Mouse (Mus musculus) midbrain, postnatal 0 days (tissue): Measurements from ENCODE around the gene Htr5b. TPM values are rescaled to one million over a fixed set of nuclear protein-coding genes. Genes with fewer than 3 reads are reported as not detected.
A peak's percentile ranks its signal among the peaks of the same experiment; 100 is the strongest.

Experiments used
- ATAC-seq: fragments of 200-750 bp; cut with Nextera tagmentation; 2 replicates; pipeline ENCODE4 v1.8.0; 2017; ENCODE audit warnings: moderate number of reproducible peaks, mild to moderate bottlenecking, moderate TSS enrichment, moderate library complexity; ENCODE audit not compliant: low FRiP score
- DNase-seq: peaks from one replicate; pipeline ENCODE4 v3.0.0-alpha.2; 2015; ENCODE audit warnings: low spot score
- H3K27ac ChIP-seq: fragments of 300-500 bp; sonication (generic); 2 replicates; pipeline ENCODE4 v1.5.1; 2014; ENCODE audit warnings: low read depth, mild to moderate bottlenecking, low read length, mixed read lengths
- H3K27me3 ChIP-seq: fragments of 300-500 bp; sonication (generic); 2 replicates; pipeline ENCODE4 v1.6.1; 2014; ENCODE audit warnings: low read length, control low read depth, mixed read lengths; ENCODE audit not compliant: insufficient read depth
- H3K36me3 ChIP-seq: fragments of 300-500 bp; sonication (generic); 2 replicates; pipeline ENCODE4 v1.6.1; 2014; ENCODE audit warnings: low read length, control low read depth, mixed read lengths; ENCODE audit not compliant: insufficient read depth
- H3K4me1 ChIP-seq: fragments of 300-500 bp; sonication (generic); 2 replicates; pipeline ENCODE4 v1.6.1; 2014; ENCODE audit warnings: mild to moderate bottlenecking, control low read depth, antibody characterized with exemption, low read length, mixed read lengths; ENCODE audit not compliant: insufficient read depth
- H3K4me2 ChIP-seq: fragments of 300-500 bp; sonication (generic); 2 replicates; pipeline ENCODE4 v1.6.1; 2014; ENCODE audit warnings: low read depth, mild to moderate bottlenecking, low read length, mixed read lengths; ENCODE audit not compliant: poor library complexity, severe bottlenecking
- H3K4me3 ChIP-seq: fragments of 300-500 bp; sonication (generic); 2 replicates; pipeline ENCODE4 v1.5.1; 2014; ENCODE audit warnings: low read depth, mild to moderate bottlenecking, low read length, moderate library complexity
- H3K9ac ChIP-seq: fragments of 300-500 bp; sonication (generic); replicated peaks from 2 replicates; pipeline ENCODE4 v1.6.1; 2014; ENCODE audit warnings: mild to moderate bottlenecking, low read length, moderate library complexity, mixed read lengths; ENCODE audit not compliant: poor library complexity, severe bottlenecking
- H3K9me3 ChIP-seq: fragments of 300-500 bp; sonication (generic); 2 replicates; pipeline ENCODE4 v1.6.1; 2016; ENCODE audit warnings: low read length, control low read depth
- CTCF ChIP-seq: IDR thresholded peaks from 2 replicates; pipeline ENCODE4 v1.5.1; 2016; ENCODE audit warnings: antibody characterized with exemption, mild to moderate bottlenecking
- WGBS: fragments of 180-500 bp; shearing (Covaris S2); extraction: QIAGEN DNeasy Blood & Tissue Kit; methylation state at CpG from one replicate; pipeline ENCODE4 v1.1.7; 2014; 5-methylcytosine and 5-hydroxymethylcytosine counted together
- polyA plus RNA-seq: library from polyadenylated mRNA; unstranded; fragments of >200 nt; fragmentation: Nextera tagmentation; extraction: Ambion mirVana; gene quantifications from 2 replicates; pipeline ENCODE4 v1.2.1, GENCODE M21; 2015
- total RNA-seq: library from RNA; depleted of rRNA; stranded (reverse); fragments of >200 nt; gene quantifications from 2 replicates; pipeline ENCODE4 v1.2.3, GENCODE M21; 2014; rRNA removed

Htr5b gene
- total and polyA plus RNA-seq, 2 experiments from 2014 or later: 2.7 to 3.1 TPM

DNA sequence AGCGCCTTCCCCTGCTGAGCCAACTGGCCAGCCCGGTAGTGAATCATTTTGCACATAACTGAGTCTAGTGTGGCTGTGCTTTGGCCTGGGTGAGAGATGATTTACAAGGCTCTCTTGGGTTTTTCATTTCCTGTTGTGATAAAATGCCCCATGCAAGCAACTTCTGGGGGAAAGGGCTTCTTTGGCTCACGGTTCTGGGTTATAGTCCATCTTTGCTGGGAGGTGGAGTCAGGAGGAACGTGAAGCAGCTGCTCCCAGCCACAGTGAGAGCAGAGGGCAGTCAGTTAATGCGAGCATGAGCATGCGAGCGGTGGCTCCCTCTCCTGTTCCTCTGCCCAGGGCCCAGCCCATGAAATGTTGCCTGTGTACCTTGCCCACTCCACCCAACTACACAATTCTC, 64.5 kb downstream of the Htr5b start:
- Histone ChIP-seq H3K9ac (no peak overlapping the region), H3K9me3 (no peaks in the 10 kb centered on the region), H3K4me2 (no peak overlapping the region), H3K27ac (no peak overlapping the region), H3K27me3 (no peaks in the 10 kb centered on the region), H3K4me3 (no peak overlapping the region), H3K4me1 (no peaks in the 10 kb centered on the region), H3K36me3 (peaks cover 44% of the 10 kb centered on the region)
- no peak for DNase-seq
- 87% methylated on average over 7 of the region's 7 CpGs for WGBS
- no peak for ATAC-seq
- no peak for TF ChIP-seq CTCF

GRCm38 (mm10) chr1:121462643-121463042, 65.6 kb downstream of the Htr5b start:
- Histone ChIP-seq H3K4me1 (no peaks in the 10 kb centered on the region), H3K36me3 (peaks cover 42% of the 10 kb centered on the region), H3K27ac (no peak overlapping the region), H3K4me2 (no peak overlapping the region), H3K9ac (no peak overlapping the region), H3K9me3 (no peaks in the 10 kb centered on the region), H3K27me3 (no peaks in the 10 kb centered on the region), H3K4me3 (no peak overlapping the region)
- WGBS: 73% methylated on average over 1 of the region's 1 CpGs
- DNase-seq: no peak
- no peak for TF ChIP-seq CTCF
- ATAC-seq: no peak

DNA sequence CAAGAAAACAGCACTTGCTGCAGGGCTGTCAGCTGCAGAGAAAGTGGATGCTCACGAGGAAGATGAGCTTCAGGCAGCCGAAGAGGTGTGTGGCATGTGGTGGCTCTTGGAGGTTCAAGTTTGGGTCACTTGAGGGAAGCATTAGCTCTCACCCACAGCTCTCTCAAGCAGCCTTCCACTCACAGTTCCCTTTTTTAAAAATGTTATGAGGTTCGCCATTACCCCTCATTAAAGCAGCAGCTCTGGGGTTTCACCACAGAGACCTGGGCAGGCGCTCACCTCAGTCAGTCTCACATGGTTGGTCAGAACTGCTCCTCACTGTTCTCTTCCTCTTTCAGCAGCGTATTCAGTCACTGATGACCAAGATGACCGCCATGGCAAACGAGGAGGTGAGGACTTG, 66.4 kb downstream of the Htr5b start:
- H3K9ac ChIP-seq: no peak overlapping the region
- WGBS: 91% methylated on average over 7 of the region's 7 CpGs
- no peak for TF ChIP-seq CTCF
- no peaks in the 10 kb centered on the region for H3K9me3 ChIP-seq
- DNase-seq: no peak
- H3K36me3 ChIP-seq: peaks cover 41% of the 10 kb centered on the region
- H3K4me1 ChIP-seq: no peaks in the 10 kb centered on the region
- no peaks in the 10 kb centered on the region for H3K27me3 ChIP-seq
- no peak overlapping the region for H3K27ac ChIP-seq
- no peak for ATAC-seq
- no peak overlapping the region for H3K4me2 ChIP-seq
- no peak overlapping the region for H3K4me3 ChIP-seq

DNA sequence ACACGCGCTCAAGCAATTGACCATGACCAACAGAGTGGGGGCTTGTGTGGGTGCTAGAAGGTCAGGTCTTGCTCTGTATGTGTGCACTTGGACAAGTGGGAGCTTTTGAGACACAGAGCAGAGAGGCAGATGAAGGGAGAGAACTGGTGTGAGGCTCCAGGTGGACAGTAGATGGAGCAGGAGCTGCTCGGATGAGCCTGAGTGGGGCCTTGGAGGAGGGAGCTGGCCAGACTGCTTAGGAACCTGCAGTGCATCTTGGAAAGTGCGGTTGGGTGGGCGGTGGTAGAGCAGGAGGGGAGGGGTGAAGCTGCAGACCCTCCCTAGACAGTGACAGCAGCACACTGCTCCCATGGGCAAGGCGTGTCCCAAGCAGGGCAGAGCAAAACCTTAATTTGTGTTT, 68.2 kb downstream of the Htr5b start:
- no peak overlapping the region for H3K9ac ChIP-seq
- ATAC-seq (no peak), DNase-seq (peak; percentile 43)
- peak; percentile 61 for TF ChIP-seq CTCF
- WGBS: 78% methylated on average over 6 of the region's 6 CpGs
- no peaks in the 10 kb centered on the region for H3K27me3 ChIP-seq
- peaks cover 41% of the 10 kb centered on the region for H3K36me3 ChIP-seq
- H3K27ac ChIP-seq: no peak overlapping the region
- no peak overlapping the region for H3K4me2 ChIP-seq
- H3K4me3 ChIP-seq: no peak overlapping the region
- H3K4me1 ChIP-seq: no peaks in the 10 kb centered on the region
- H3K9me3 ChIP-seq: no peaks in the 10 kb centered on the region

Other genes with a start within 250 kb of the Htr5b start
- gene Insig2, start 195.9 kb downstream of the Htr5b start, total RNA-seq: 22.9 and 24.3 TPM in 2 replicates
- 35.7 and 44.9 TPM in 2 replicates for gene Insig2, start 195.9 kb downstream of the Htr5b start, polyA plus RNA-seq
- gene Ccdc93, start 97.4 kb downstream of the Htr5b start, total RNA-seq: 12.5 and 15.5 TPM in 2 replicates
- gene Ccdc93, start 97.4 kb downstream of the Htr5b start, polyA plus RNA-seq: 5.8 and 7.2 TPM in 2 replicates
- 22.0 and 29.0 TPM in 2 replicates for gene Ddx18, start 39.5 kb upstream of the Htr5b start, total RNA-seq
- 30.4 and 31.8 TPM in 2 replicates for gene Ddx18, start 39.5 kb upstream of the Htr5b start, polyA plus RNA-seq